Mouse (Mus musculus) hindbrain, embryonic 13.5 days (tissue): ENCODE results near the gene Glra4. TPM values are rescaled to one million over a fixed set of nuclear protein-coding genes. Genes with fewer than 3 reads are reported as not detected.
A peak's percentile ranks its signal among the peaks of the same experiment; 100 is the strongest.

ENCODE experiments used
- ATAC-seq: fragments of 200-750 bp; cut with Nextera tagmentation; 2 replicates; pipeline ENCODE4 v1.8.0; 2017; ENCODE audit warnings: moderate TSS enrichment; ENCODE audit not compliant: low FRiP score
- H3K27ac ChIP-seq: fragments of 300-500 bp; sonication (generic); 2 replicates; pipeline ENCODE4 v1.5.1; 2015; ENCODE audit warnings: inconsistent platforms, mild to moderate bottlenecking, moderate library complexity
- H3K27me3 ChIP-seq: fragments of 300-500 bp; sonication (generic); 2 replicates; pipeline ENCODE4 v1.6.1; 2015; ENCODE audit warnings: mild to moderate bottlenecking, inconsistent platforms
- H3K36me3 ChIP-seq: fragments of 300-500 bp; sonication (generic); 2 replicates; pipeline ENCODE4 v1.6.1; 2015; ENCODE audit warnings: mild to moderate bottlenecking, inconsistent platforms
- H3K4me1 ChIP-seq: fragments of 300-500 bp; sonication (generic); replicated peaks from 2 replicates; pipeline ENCODE4 v1.6.1; 2015; ENCODE audit warnings: inconsistent platforms
- H3K4me2 ChIP-seq: fragments of 300-500 bp; sonication (generic); 2 replicates; pipeline ENCODE4 v1.6.1; 2015; ENCODE audit warnings: inconsistent platforms, mild to moderate bottlenecking, moderate library complexity
- H3K4me3 ChIP-seq: fragments of 300-500 bp; sonication (generic); 2 replicates; pipeline ENCODE4 v1.5.1; 2015; ENCODE audit warnings: mild to moderate bottlenecking, inconsistent platforms
- H3K9ac ChIP-seq: fragments of 300-500 bp; sonication (generic); 2 replicates; pipeline ENCODE4 v1.6.1; 2015; ENCODE audit warnings: mild to moderate bottlenecking, inconsistent platforms
- H3K9me3 ChIP-seq: fragments of 300-500 bp; sonication (generic); 2 replicates; pipeline ENCODE4 v1.6.1; 2016; ENCODE audit warnings: inconsistent platforms
- WGBS: fragments of 180-500 bp; shearing (Covaris S2); methylation state at CpG from one replicate; pipeline ENCODE4 v1.1.7; 2015; 5-methylcytosine and 5-hydroxymethylcytosine counted together
- polyA plus RNA-seq: library from polyadenylated mRNA; unstranded; fragments of >200 nt; fragmentation: Nextera tagmentation; extraction: Ambion mirVana; gene quantifications from 2 replicates; pipeline ENCODE4 v1.2.1, GENCODE M21; 2015

Glra4 gene
- polyA plus RNA-seq = not detected in 2 replicates

- Histone ChIP-seq H3K36me3 (no peaks in the 10 kb centered on the region), H3K9me3 (no peaks in the 10 kb centered on the region), H3K9ac (no peak within 1 kb of the TSS), H3K4me1 (no peaks in the 10 kb centered on the region), H3K27me3 (no peaks in the 10 kb centered on the region; the same call in 1 of the 2 replicates), H3K4me2 (no peak within 1 kb of the TSS), H3K4me3 (no peak within 1 kb of the TSS), H3K27ac (no peak within 1 kb of the TSS)
- ATAC-seq = no peak
- WGBS = 79% methylated on average over 3 of the region's 3 CpGs
Observed at GRCm38 (mm10) chrX:136780041-136780440, at the start of gene Glra4. TSS of gene Glra4 (minus strand) at chrX:136780141.

GRCm38 (mm10) chrX:136828610-136829009, 48.7 kb upstream of the Glra4 start:
- no peak for ATAC-seq

GRCm38 (mm10) chrX:136825016-136825415, 45.1 kb upstream of the Glra4 start:
- ATAC-seq = no peak
- no peaks in the 10 kb centered on the region for H3K27me3 ChIP-seq
- H3K4me3 ChIP-seq = no peak overlapping the region
- H3K4me1 ChIP-seq = no peaks in the 10 kb centered on the region
- H3K27ac ChIP-seq = no peak overlapping the region
- 48% methylated on average over 4 of the region's 4 CpGs for WGBS
- no peak overlapping the region for H3K9ac ChIP-seq
- no peaks in the 10 kb centered on the region for H3K36me3 ChIP-seq
- no peak overlapping the region for H3K4me2 ChIP-seq
- no peaks in the 10 kb centered on the region for H3K9me3 ChIP-seq

More at GRCm38 (mm10) chrX:136828610-136829009, 48.7 kb upstream of the Glra4 start:
- H3K4me2 ChIP-seq = no peak overlapping the region
- H3K36me3 ChIP-seq = no peaks in the 10 kb centered on the region
- no peak overlapping the region for H3K27ac ChIP-seq
- no peak overlapping the region for H3K4me3 ChIP-seq
- no peaks in the 10 kb centered on the region for H3K27me3 ChIP-seq
- H3K4me1 ChIP-seq = no peaks in the 10 kb centered on the region
- H3K9me3 ChIP-seq = no peaks in the 10 kb centered on the region
- H3K9ac ChIP-seq = no peak overlapping the region

GRCm38 (mm10) chrX:136822371-136822770, 42.4 kb upstream of the Glra4 start, which contains the start of gene Plp1:
TSS of gene Plp1 (plus strand) at chrX:136822671.
- whole genome bisulfite sequencing = 14% methylated on average over 1 of the region's 1 CpGs
- no peak within 1 kb of the TSS for H3K27ac ChIP-seq
- H3K9me3 ChIP-seq = no peaks in the 10 kb centered on the region
- H3K36me3 ChIP-seq = no peaks in the 10 kb centered on the region
- no peak within 1 kb of the TSS for H3K4me2 ChIP-seq
- H3K4me1 ChIP-seq = no peaks in the 10 kb centered on the region
- H3K9ac ChIP-seq = no peak within 1 kb of the TSS
- no peak for ATAC-seq
- no peak within 1 kb of the TSS for H3K4me3 ChIP-seq
- no peaks in the 10 kb centered on the region for H3K27me3 ChIP-seq

- Histone ChIP-seq H3K9me3 (no peaks in the 10 kb centered on the region), H3K4me2 (no peak overlapping the region), H3K36me3 (no peaks in the 10 kb centered on the region), H3K27me3 (no peaks in the 10 kb centered on the region), H3K4me1 (no peaks in the 10 kb centered on the region), H3K9ac (no peak overlapping the region), H3K4me3 (no peak overlapping the region), H3K27ac (no peak overlapping the region)
- ATAC-seq = peak; percentile 84; the same call in 1 of the 2 replicates
- WGBS = 19% methylated on average over 1 of the region's 1 CpGs
Observed at GRCm38 (mm10) chrX:136820250-136820649, 40.3 kb upstream of the Glra4 start.

GRCm38 (mm10) chrX:136819752-136820151, 39.8 kb upstream of the Glra4 start:
- H3K9ac ChIP-seq = no peak overlapping the region
- H3K4me3 ChIP-seq = no peak overlapping the region
- no peak overlapping the region for H3K27ac ChIP-seq
- H3K4me1 ChIP-seq = no peaks in the 10 kb centered on the region
- no peak overlapping the region for H3K4me2 ChIP-seq
- H3K36me3 ChIP-seq = no peaks in the 10 kb centered on the region
- no peaks in the 10 kb centered on the region for H3K9me3 ChIP-seq
- ATAC-seq = no peak
- H3K27me3 ChIP-seq = no peaks in the 10 kb centered on the region
- WGBS = 92% methylated on average over 6 of the region's 6 CpGs

- H3K9me3 ChIP-seq = no peaks in the 10 kb centered on the region
- no peak overlapping the region for H3K4me2 ChIP-seq
- H3K27ac ChIP-seq = no peak overlapping the region
- peaks cover 5% of the 10 kb centered on the region; the same call in 1 of the 2 replicates for H3K36me3 ChIP-seq
- WGBS = 14% methylated on average over 2 of the region's 2 CpGs
- H3K9ac ChIP-seq = no peak overlapping the region
- no peak overlapping the region for H3K4me3 ChIP-seq
- H3K4me1 ChIP-seq = 0 out of 2 replicates have a peak, but pooled peaks cover 6% of the 10 kb centered on the region
- H3K27me3 ChIP-seq = no peaks in the 10 kb centered on the region
- ATAC-seq = no peak
Observed at GRCm38 (mm10) chrX:136797223-136797622, 17.3 kb upstream of the Glra4 start.

- Histone ChIP-seq H3K4me3 (no peak overlapping the region), H3K9ac (no peak overlapping the region), H3K4me2 (no peak overlapping the region), H3K27ac (no peak overlapping the region), H3K36me3 (peaks cover 11% of the 10 kb centered on the region; the same call in 1 of the 2 replicates), H3K4me1 (no peaks in the 10 kb centered on the region), H3K27me3 (no peaks in the 10 kb centered on the region), H3K9me3 (no peaks in the 10 kb centered on the region)
- no peak for ATAC-seq
- 89% methylated on average over 4 of the region's 4 CpGs for WGBS
Observed at GRCm38 (mm10) chrX:136789446-136789845, 9.5 kb upstream of the Glra4 start.

- ATAC-seq = no peak
- Histone ChIP-seq H3K4me2 (no peak overlapping the region), H3K9me3 (no peaks in the 10 kb centered on the region), H3K27ac (no peak overlapping the region), H3K9ac (no peak overlapping the region), H3K4me1 (no peaks in the 10 kb centered on the region), H3K4me3 (no peak overlapping the region), H3K36me3 (no peaks in the 10 kb centered on the region), H3K27me3 (no peaks in the 10 kb centered on the region; the same call in 1 of the 2 replicates)
- WGBS = 51% methylated on average over 2 of the region's 2 CpGs
Observed at GRCm38 (mm10) chrX:136779262-136779661, 679 bp downstream of the Glra4 start.

GRCm38 (mm10) chrX:136778046-136778445, 1.9 kb downstream of the Glra4 start:
- Histone ChIP-seq H3K4me2 (no peak overlapping the region), H3K9ac (no peak overlapping the region), H3K4me1 (no peaks in the 10 kb centered on the region), H3K36me3 (no peaks in the 10 kb centered on the region), H3K9me3 (no peaks in the 10 kb centered on the region), H3K27ac (no peak overlapping the region), H3K27me3 (no peaks in the 10 kb centered on the region; the same call in 1 of the 2 replicates), H3K4me3 (no peak overlapping the region)
- 72% methylated on average over 3 of the region's 3 CpGs for WGBS
- no peak for ATAC-seq

GRCm38 (mm10) chrX:136773035-136773434, 6.9 kb downstream of the Glra4 start:
- Histone ChIP-seq H3K27ac (no peak overlapping the region), H3K9me3 (no peaks in the 10 kb centered on the region), H3K4me3 (no peak overlapping the region), H3K4me2 (no peak overlapping the region), H3K9ac (no peak overlapping the region), H3K27me3 (no peaks in the 10 kb centered on the region), H3K4me1 (no peaks in the 10 kb centered on the region), H3K36me3 (no peaks in the 10 kb centered on the region)
- 68% methylated on average over 1 of the region's 1 CpGs for WGBS
- no peak for ATAC-seq

GRCm38 (mm10) chrX:136761103-136762074, 18.6 kb downstream of the Glra4 start:
- H3K4me1 ChIP-seq = no peaks in the 10 kb centered on the region
- no peaks in the 10 kb centered on the region for H3K9me3 ChIP-seq
- no peak overlapping the region for H3K9ac ChIP-seq
- no peak overlapping the region for H3K4me3 ChIP-seq
- ATAC-seq = peak; percentile 54; the same call in 1 of the 2 replicates
- no peak overlapping the region for H3K4me2 ChIP-seq
- no peaks in the 10 kb centered on the region; the same call in 1 of the 2 replicates for H3K36me3 ChIP-seq
- H3K27me3 ChIP-seq = no peaks in the 10 kb centered on the region
- 0 out of 2 replicates have a peak overlapping the region, but pooled peaks have one; percentile 3 for H3K27ac ChIP-seq
- whole genome bisulfite sequencing = 75% methylated on average over 11 of the region's 11 CpGs
